Mouse (Mus musculus) liver, postnatal 0 days (tissue): ENCODE data around the gene Akr1b10.

Experiments used
- CTCF ChIP-seq: sonication (generic); IDR thresholded peaks from 2 replicates; pipeline ENCODE4 v1.5.1; 2016; ENCODE audit warnings: antibody characterized with exemption, low read depth
- EP300 ChIP-seq: IDR thresholded peaks from 2 replicates; pipeline ENCODE4 v1.6.1; 2016; ENCODE audit warnings: antibody characterized with exemption, low read depth, mild to moderate bottlenecking

GRCm38 (mm10) chr6:34373841-34374240, 10.2 kb upstream of the Akr1b10 start:
- TF ChIP-seq EP300, result no peak
- no peak for TF ChIP-seq CTCF
